Mouse (Mus musculus): ENCODE results near the gene 4930596D02Rik. TPM values are rescaled to one million over a fixed set of nuclear protein-coding genes. Genes with fewer than 3 reads are reported as not detected.

4930596D02Rik gene
- polyA plus RNA-seq (2014; fragmentation: Nextera tagmentation; extraction: Ambion mirVana), result not detected in 2 replicates

GRCm38 (mm10) chr14:35811878-35812277, at the start of gene 4930596D02Rik:
Gene 4930596D02Rik (minus strand): TSS chr14:35811978.
- Histone ChIP-seq H3K27ac (ENCODE audit: low read depth) (no peak within 1 kb of the TSS), H3K4me3 (ENCODE audit: low read depth, low read length) (no peak within 1 kb of the TSS), H3K4me2 (ENCODE audit: low read length) (no peak within 1 kb of the TSS), H3K9ac (ENCODE audit: low read length) (no peak within 1 kb of the TSS), H3K27me3 (replicated peaks; ENCODE audit: control insufficient read depth, insufficient read depth, low read length) (no peaks in the 10 kb centered on the region), H3K9me3 (ENCODE audit: control insufficient read depth, low read length) (no peaks in the 10 kb centered on the region), H3K36me3 (ENCODE audit: control insufficient read depth, insufficient read depth, low read length) (no peaks in the 10 kb centered on the region), H3K4me1 (replicated peaks; ENCODE audit: control insufficient read depth, insufficient read depth, low read length) (no peaks in the 10 kb centered on the region)
- DNase-seq (ENCODE audit: low spot score) (no peak), ATAC-seq (replicated peaks; ENCODE audit: low FRiP score, low TSS enrichment, low read depth) (no peak)
- 88% methylated on average over 4 of the region's 4 CpGs for WGBS

DNA sequence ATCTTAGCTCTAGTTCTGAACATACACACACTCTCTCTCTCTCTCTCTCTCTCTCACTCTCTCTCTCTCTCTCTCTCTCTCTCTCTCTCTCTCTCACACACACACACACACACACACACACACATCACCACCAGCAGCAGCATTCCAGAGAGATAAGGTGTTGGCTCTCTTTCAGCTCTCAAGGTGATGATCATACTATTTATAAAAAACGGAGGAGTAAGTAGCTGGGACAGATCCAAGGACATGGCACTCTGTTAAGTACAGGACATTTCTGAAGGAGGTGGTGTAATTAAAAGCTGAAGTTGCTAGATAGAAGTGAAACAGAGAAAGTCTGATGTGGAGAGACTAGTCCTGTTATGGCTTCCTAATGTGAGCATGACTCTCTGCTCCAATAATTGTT, 41.5 kb upstream of the 4930596D02Rik start:
- Histone ChIP-seq H3K9me3 (ENCODE audit: control insufficient read depth, low read length) (no peaks in the 10 kb centered on the region), H3K4me2 (ENCODE audit: low read length) (no peak overlapping the region), H3K9ac (ENCODE audit: low read length) (no peak overlapping the region), H3K36me3 (ENCODE audit: control insufficient read depth, insufficient read depth, low read length) (no peaks in the 10 kb centered on the region), H3K27me3 (replicated peaks; ENCODE audit: control insufficient read depth, insufficient read depth, low read length) (no peaks in the 10 kb centered on the region), H3K4me1 (replicated peaks; ENCODE audit: control insufficient read depth, insufficient read depth, low read length) (no peaks in the 10 kb centered on the region), H3K27ac (ENCODE audit: low read depth) (no peak overlapping the region), H3K4me3 (ENCODE audit: low read depth, low read length) (no peak overlapping the region)
- no peak for ATAC-seq (replicated peaks; ENCODE audit: low FRiP score, low TSS enrichment, low read depth)
- no peak for DNase-seq (ENCODE audit: low spot score)
- WGBS, result 30% methylated on average over 1 of the region's 1 CpGs

GRCm38 (mm10) chr14:35845271-35845670, 33.5 kb upstream of the 4930596D02Rik start:
- Histone ChIP-seq H3K36me3 (ENCODE audit: control insufficient read depth, insufficient read depth, low read length) (no peaks in the 10 kb centered on the region), H3K27ac (ENCODE audit: low read depth) (no peak overlapping the region), H3K9me3 (ENCODE audit: control insufficient read depth, low read length) (no peaks in the 10 kb centered on the region), H3K4me3 (ENCODE audit: low read depth, low read length) (no peak overlapping the region), H3K4me1 (replicated peaks; ENCODE audit: control insufficient read depth, insufficient read depth, low read length) (no peaks in the 10 kb centered on the region), H3K9ac (ENCODE audit: low read length) (no peak overlapping the region), H3K27me3 (replicated peaks; ENCODE audit: control insufficient read depth, insufficient read depth, low read length) (no peaks in the 10 kb centered on the region), H3K4me2 (ENCODE audit: low read length) (no peak overlapping the region)
- DNase-seq (ENCODE audit: low spot score), result no peak
- WGBS, result 80% methylated on average over 6 of the region's 6 CpGs
- no peak for ATAC-seq (replicated peaks; ENCODE audit: low FRiP score, low TSS enrichment, low read depth)

- 82% methylated on average over 7 of the region's 7 CpGs for WGBS
- no peak overlapping the region for H3K4me2 ChIP-seq (ENCODE audit: low read length)
- no peak for DNase-seq (ENCODE audit: low spot score)
- H3K9me3 ChIP-seq (ENCODE audit: control insufficient read depth, low read length), result no peaks in the 10 kb centered on the region
- H3K27ac ChIP-seq (ENCODE audit: low read depth), result no peak overlapping the region
- ATAC-seq (replicated peaks; ENCODE audit: low FRiP score, low TSS enrichment, low read depth), result no peak
- H3K9ac ChIP-seq (ENCODE audit: low read length), result no peak overlapping the region
- H3K36me3 ChIP-seq (ENCODE audit: control insufficient read depth, insufficient read depth, low read length), result no peaks in the 10 kb centered on the region
- H3K27me3 ChIP-seq (replicated peaks; ENCODE audit: control insufficient read depth, insufficient read depth, low read length), result no peaks in the 10 kb centered on the region
- no peak overlapping the region for H3K4me3 ChIP-seq (ENCODE audit: low read depth, low read length)
- no peaks in the 10 kb centered on the region for H3K4me1 ChIP-seq (replicated peaks; ENCODE audit: control insufficient read depth, insufficient read depth, low read length)
These were observed 30.4 kb upstream of the 4930596D02Rik start for GRCm38 (mm10) chr14:35842111-35842721.

DNA sequence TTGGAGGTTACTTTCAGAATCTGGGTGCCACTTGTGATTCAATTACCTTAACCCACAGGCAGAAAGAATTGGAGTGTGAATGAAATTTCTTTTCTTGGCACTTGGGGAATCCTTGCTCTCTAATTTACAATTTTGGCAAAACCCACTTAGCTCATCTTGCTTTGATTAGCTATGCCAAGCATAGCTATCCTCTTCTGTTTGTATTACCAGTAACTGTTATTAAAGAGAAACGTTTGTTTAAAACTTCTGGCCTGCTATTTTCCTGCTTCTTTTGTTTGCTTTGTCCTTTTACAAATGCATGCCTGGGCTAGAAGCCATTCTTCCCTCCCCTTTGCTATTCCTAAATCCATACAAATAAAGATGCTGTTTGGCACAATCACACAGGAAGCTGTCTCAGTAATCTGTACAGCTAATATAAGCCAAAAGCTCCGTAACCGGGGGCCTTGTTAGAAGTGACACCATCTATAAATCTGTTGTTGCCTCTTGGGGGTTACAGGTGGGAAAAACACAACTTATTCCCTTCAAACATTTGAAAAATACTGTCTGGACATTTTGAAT, 19.0 kb downstream of the 4930596D02Rik start:
- ATAC-seq (replicated peaks; ENCODE audit: low FRiP score, low TSS enrichment, low read depth) (no peak), DNase-seq (ENCODE audit: low spot score) (no peak)
- WGBS, result 56% methylated on average over 3 of the region's 3 CpGs
- Histone ChIP-seq H3K4me1 (replicated peaks; ENCODE audit: control insufficient read depth, insufficient read depth, low read length) (no peaks in the 10 kb centered on the region), H3K27me3 (replicated peaks; ENCODE audit: control insufficient read depth, insufficient read depth, low read length) (no peaks in the 10 kb centered on the region), H3K36me3 (ENCODE audit: control insufficient read depth, insufficient read depth, low read length) (no peaks in the 10 kb centered on the region), H3K9ac (ENCODE audit: low read length) (no peak overlapping the region), H3K9me3 (ENCODE audit: control insufficient read depth, low read length) (no peaks in the 10 kb centered on the region), H3K27ac (ENCODE audit: low read depth) (no peak overlapping the region), H3K4me2 (ENCODE audit: low read length) (no peak overlapping the region), H3K4me3 (ENCODE audit: low read depth, low read length) (no peak overlapping the region)

- Histone ChIP-seq H3K27ac (ENCODE audit: low read depth) (no peak overlapping the region), H3K36me3 (ENCODE audit: control insufficient read depth, insufficient read depth, low read length) (no peaks in the 10 kb centered on the region), H3K4me3 (ENCODE audit: low read depth, low read length) (no peak overlapping the region), H3K4me1 (replicated peaks; ENCODE audit: control insufficient read depth, insufficient read depth, low read length) (no peaks in the 10 kb centered on the region), H3K27me3 (replicated peaks; ENCODE audit: control insufficient read depth, insufficient read depth, low read length) (no peaks in the 10 kb centered on the region), H3K9ac (ENCODE audit: low read length) (no peak overlapping the region), H3K4me2 (ENCODE audit: low read length) (no peak overlapping the region), H3K9me3 (ENCODE audit: control insufficient read depth, low read length) (no peaks in the 10 kb centered on the region)
- DNase-seq (ENCODE audit: low spot score) (no peak), ATAC-seq (replicated peaks; ENCODE audit: low FRiP score, low TSS enrichment, low read depth) (no peak)
- 89% methylated on average over 3 of the region's 3 CpGs for WGBS
These were observed 31.7 kb downstream of the 4930596D02Rik start for GRCm38 (mm10) chr14:35780033-35780432.

DNA sequence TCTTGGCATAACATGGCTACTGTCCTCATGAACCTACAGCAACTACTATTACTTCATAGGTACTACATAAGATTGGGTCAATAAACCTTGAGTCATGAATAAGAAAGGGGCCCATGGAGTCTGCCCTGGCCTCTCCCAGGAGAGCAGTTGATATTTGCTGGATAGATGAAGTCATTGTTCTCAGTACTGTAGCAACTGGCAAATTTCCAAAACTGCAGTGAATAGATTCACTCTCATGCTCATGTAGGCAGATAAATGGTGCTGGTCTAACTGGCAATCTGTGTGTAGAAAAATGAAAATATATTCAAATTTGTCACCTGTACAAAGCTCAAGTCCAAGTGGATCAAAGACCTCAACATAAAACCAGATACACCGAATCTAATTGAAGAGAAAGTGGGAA, 38.5 kb downstream of the 4930596D02Rik start:
- Histone ChIP-seq H3K4me3 (ENCODE audit: low read depth, low read length) (no peak overlapping the region), H3K9ac (ENCODE audit: low read length) (no peak overlapping the region), H3K4me1 (replicated peaks; ENCODE audit: control insufficient read depth, insufficient read depth, low read length) (no peaks in the 10 kb centered on the region), H3K27me3 (replicated peaks; ENCODE audit: control insufficient read depth, insufficient read depth, low read length) (no peaks in the 10 kb centered on the region), H3K27ac (ENCODE audit: low read depth) (no peak overlapping the region), H3K36me3 (ENCODE audit: control insufficient read depth, insufficient read depth, low read length) (no peaks in the 10 kb centered on the region), H3K4me2 (ENCODE audit: low read length) (no peak overlapping the region), H3K9me3 (ENCODE audit: control insufficient read depth, low read length) (no peaks in the 10 kb centered on the region)
- DNase-seq (ENCODE audit: low spot score) (no peak), ATAC-seq (replicated peaks; ENCODE audit: low FRiP score, low TSS enrichment, low read depth) (no peak)
- WGBS, result 93% methylated on average over 1 of the region's 1 CpGs
